Mouse (Mus musculus) cerebellum, adult (tissue): ENCODE data around the gene Tmem215.

Experiments
- ATAC-seq: cut with Nextera tagmentation; 2 replicates; pipeline ENCODE4 v1.9.2; 2017; ENCODE audit warnings: mild to moderate bottlenecking, moderate library complexity, mixed read lengths; ENCODE audit not compliant: insufficient number of reproducible peaks, low FRiP score, low TSS enrichment

Tmem215 gene

GRCm38 (mm10) chr4:40471880-40472279, at the start of gene Tmem215:
Tmem215 (plus strand) TSS chr4:40472180.
- ATAC-seq, result no peak

GRCm38 (mm10) chr4:40431916-40432315, 40.1 kb upstream of the Tmem215 start:
- no peak for ATAC-seq

- no peak for ATAC-seq
These were observed 38.6 kb upstream of the Tmem215 start for GRCm38 (mm10) chr4:40433379-40433778.

GRCm38 (mm10) chr4:40434388-40434787, 37.6 kb upstream of the Tmem215 start:
- ATAC-seq, result no peak

GRCm38 (mm10) chr4:40443565-40443964, 28.4 kb upstream of the Tmem215 start:
- ATAC-seq, result no peak

- no peak for ATAC-seq
These were observed 935 bp downstream of the Tmem215 start for GRCm38 (mm10) chr4:40472700-40473530.

GRCm38 (mm10) chr4:40473911-40474310, 1.9 kb downstream of the Tmem215 start:
- ATAC-seq, result no peak

- no peak for ATAC-seq
These were observed 6.0 kb downstream of the Tmem215 start for GRCm38 (mm10) chr4:40477963-40478362.

GRCm38 (mm10) chr4:40486546-40486945, 14.6 kb downstream of the Tmem215 start:
- ATAC-seq, result no peak

GRCm38 (mm10) chr4:40491731-40492130, 19.8 kb downstream of the Tmem215 start:
- no peak for ATAC-seq

GRCm38 (mm10) chr4:40496354-40496753, 24.4 kb downstream of the Tmem215 start:
- ATAC-seq, result no peak

GRCm38 (mm10) chr4:40496828-40497227, 24.8 kb downstream of the Tmem215 start:
- no peak for ATAC-seq

- no peak for ATAC-seq
These were observed 28.0 kb downstream of the Tmem215 start for GRCm38 (mm10) chr4:40499812-40500591.

- no peak for ATAC-seq
These were observed 30.5 kb downstream of the Tmem215 start for GRCm38 (mm10) chr4:40502459-40502858.

- no peak for ATAC-seq
These were observed 37.6 kb downstream of the Tmem215 start for GRCm38 (mm10) chr4:40509534-40509933.

- ATAC-seq, result no peak
These were observed 41.3 kb downstream of the Tmem215 start for GRCm38 (mm10) chr4:40513235-40513634.

GRCm38 (mm10) chr4:40518545-40519324, 46.8 kb downstream of the Tmem215 start:
- no peak for ATAC-seq
